Mouse (Mus musculus) heart, embryonic 12.5 days (tissue): Measurements from ENCODE around the gene Tph2. TPM values are rescaled to one million over a fixed set of nuclear protein-coding genes. Genes with fewer than 3 reads are reported as not detected.

Experiments
- ATAC-seq: fragments of 200-750 bp; cut with Nextera tagmentation; 2 replicates; pipeline ENCODE4 v1.8.0; 2017; ENCODE audit warnings: moderate TSS enrichment, moderate library complexity; ENCODE audit not compliant: insufficient number of reproducible peaks, low FRiP score
- H3K27ac ChIP-seq: fragments of 300-500 bp; sonication (generic); 2 replicates; pipeline ENCODE4 v1.5.1; 2016; ENCODE audit warnings: mild to moderate bottlenecking, moderate library complexity; ENCODE audit not compliant: poor library complexity, severe bottlenecking
- H3K27me3 ChIP-seq: fragments of 300-500 bp; sonication (generic); replicated peaks from 2 replicates; pipeline ENCODE4 v1.6.1; 2016; ENCODE audit warnings: mild to moderate bottlenecking, moderate library complexity
- H3K36me3 ChIP-seq: fragments of 300-500 bp; sonication (generic); 2 replicates; pipeline ENCODE4 v1.6.1; 2016; ENCODE audit warnings: mild to moderate bottlenecking, moderate library complexity
- H3K4me1 ChIP-seq: fragments of 300-500 bp; sonication (generic); replicated peaks from 2 replicates; pipeline ENCODE4 v1.6.1; 2016; ENCODE audit warnings: mild to moderate bottlenecking
- H3K4me2 ChIP-seq: fragments of 300-500 bp; sonication (generic); 2 replicates; pipeline ENCODE4 v1.6.1; 2016; ENCODE audit warnings: mild to moderate bottlenecking, moderate library complexity
- H3K4me3 ChIP-seq: fragments of 300-500 bp; sonication (generic); 2 replicates; pipeline ENCODE4 v1.5.1; 2016; ENCODE audit warnings: mild to moderate bottlenecking
- H3K9ac ChIP-seq: fragments of 300-500 bp; sonication (generic); 2 replicates; pipeline ENCODE4 v1.6.1; 2016; ENCODE audit warnings: mild to moderate bottlenecking, moderate library complexity
- H3K9me3 ChIP-seq: fragments of 300-500 bp; sonication (generic); replicated peaks from 2 replicates; pipeline ENCODE4 v1.6.1; 2016; ENCODE audit warnings: mild to moderate bottlenecking, moderate library complexity
- WGBS: fragments of 180-500 bp; shearing (Covaris S2); methylation state at CpG from one replicate; pipeline ENCODE4 v1.1.7; 2016; 5-methylcytosine and 5-hydroxymethylcytosine counted together
- polyA plus RNA-seq: library from polyadenylated mRNA; unstranded; fragments of >200 nt; fragmentation: Nextera tagmentation; extraction: Ambion mirVana; gene quantifications from 2 replicates; pipeline ENCODE4 v1.2.1, GENCODE M21; 2016

The Tph2 gene
- polyA plus RNA-seq, 1 experiment from 2014 or later = not detected

DNA sequence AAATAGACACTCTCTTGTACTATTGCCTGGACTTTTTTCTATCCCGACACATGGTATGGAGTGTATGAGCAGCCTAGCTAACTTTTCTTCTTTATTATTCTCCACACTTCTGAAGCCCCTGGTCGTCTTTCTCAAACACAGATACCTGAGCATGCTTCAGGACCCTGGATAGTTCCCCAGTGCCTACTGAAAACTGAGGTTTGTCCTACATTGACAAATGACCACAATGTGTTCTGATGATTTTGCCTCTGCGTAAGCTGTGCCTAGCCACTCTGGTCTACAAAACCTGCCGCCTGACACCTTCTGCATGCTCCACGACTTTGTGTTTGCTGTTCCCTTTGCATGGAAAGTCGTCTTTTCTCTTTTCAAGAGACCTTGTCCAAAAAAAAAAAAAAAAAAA is 41.2 kb downstream of the Tph2 start:
- Histone ChIP-seq H3K27me3 (no peaks in the 10 kb centered on the region), H3K4me3 (no peak overlapping the region), H3K9me3 (no peaks in the 10 kb centered on the region), H3K4me1 (no peaks in the 10 kb centered on the region), H3K36me3 (no peaks in the 10 kb centered on the region), H3K9ac (no peak overlapping the region), H3K4me2 (no peak overlapping the region), H3K27ac (no peak overlapping the region)
- WGBS = 43% methylated on average over 6 of the region's 6 CpGs
- ATAC-seq = no peak

GRCm38 (mm10) chr10:115137016-115137415 is 47.8 kb downstream of the Tph2 start:
- H3K36me3 ChIP-seq = no peaks in the 10 kb centered on the region
- no peak overlapping the region for H3K27ac ChIP-seq
- no peak overlapping the region for H3K9ac ChIP-seq
- no peak overlapping the region for H3K4me3 ChIP-seq
- WGBS = 64% methylated on average over 7 of the region's 7 CpGs
- H3K4me2 ChIP-seq = no peak overlapping the region
- ATAC-seq = no peak
- H3K9me3 ChIP-seq = no peaks in the 10 kb centered on the region
- no peaks in the 10 kb centered on the region for H3K27me3 ChIP-seq
- no peaks in the 10 kb centered on the region for H3K4me1 ChIP-seq

DNA sequence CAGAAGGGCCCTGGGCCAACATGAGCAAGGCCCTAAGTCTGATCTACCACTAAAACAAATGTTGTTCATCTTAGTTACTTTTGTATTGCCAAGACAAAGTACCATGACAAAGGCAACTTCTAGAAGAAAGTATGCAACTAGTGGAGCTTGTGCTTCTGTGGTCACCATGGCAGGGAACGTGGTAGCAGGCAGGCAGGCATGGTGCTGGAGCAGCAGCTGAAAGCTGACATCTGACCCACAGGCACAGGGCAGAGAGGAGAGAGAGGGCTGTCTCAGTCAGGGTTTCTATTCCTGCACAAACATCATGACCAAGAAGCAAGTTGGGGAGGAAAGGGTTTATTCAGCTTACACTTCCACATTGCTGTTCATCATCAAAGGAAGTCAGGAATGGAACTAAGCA is 56.9 kb downstream of the Tph2 start:
- Histone ChIP-seq H3K36me3 (no peaks in the 10 kb centered on the region), H3K9ac (no peak overlapping the region), H3K27me3 (no peaks in the 10 kb centered on the region), H3K27ac (no peak overlapping the region), H3K4me1 (peaks cover 3% of the 10 kb centered on the region; the same call in 1 of the 2 replicates), H3K9me3 (no peaks in the 10 kb centered on the region), H3K4me2 (no peak overlapping the region), H3K4me3 (no peak overlapping the region)
- WGBS = 62% methylated on average over 1 of the region's 1 CpGs
- ATAC-seq = no peak

DNA sequence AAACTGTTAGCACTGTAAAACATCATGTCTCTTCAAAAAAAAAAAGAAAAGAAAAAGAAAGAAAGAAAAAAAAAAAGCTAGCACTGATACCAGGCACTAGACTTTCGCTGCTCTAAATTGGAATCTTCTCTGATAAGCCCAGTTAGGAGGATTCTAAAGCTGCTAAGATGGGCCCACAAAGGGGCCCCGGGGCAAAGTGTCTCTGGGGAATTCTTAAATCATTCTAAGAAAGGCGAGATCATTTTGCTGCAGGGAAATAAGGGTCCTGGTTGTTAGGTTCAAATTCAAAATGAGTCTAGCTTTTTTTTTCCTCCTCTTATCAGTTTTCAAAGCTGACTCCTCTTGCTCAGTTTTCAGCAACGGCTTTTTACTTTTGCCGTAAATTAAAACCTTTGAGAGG is 59.3 kb downstream of the Tph2 start:
- 24% methylated on average over 5 of the region's 5 CpGs for WGBS
- no peak for ATAC-seq
- H3K27ac ChIP-seq = no peak overlapping the region
- no peak overlapping the region for H3K9ac ChIP-seq
- no peaks in the 10 kb centered on the region for H3K9me3 ChIP-seq
- H3K4me1 ChIP-seq = peaks cover 3% of the 10 kb centered on the region; the same call in 1 of the 2 replicates
- H3K27me3 ChIP-seq = no peaks in the 10 kb centered on the region
- no peak overlapping the region for H3K4me2 ChIP-seq
- H3K4me3 ChIP-seq = no peak overlapping the region
- H3K36me3 ChIP-seq = no peaks in the 10 kb centered on the region

GRCm38 (mm10) chr10:115125027-115125426 is 59.8 kb downstream of the Tph2 start:
- peaks cover 3% of the 10 kb centered on the region; the same call in 1 of the 2 replicates for H3K4me1 ChIP-seq
- no peaks in the 10 kb centered on the region for H3K27me3 ChIP-seq
- H3K9me3 ChIP-seq = no peaks in the 10 kb centered on the region
- no peak for ATAC-seq
- H3K9ac ChIP-seq = no peak overlapping the region
- no peak overlapping the region for H3K4me2 ChIP-seq
- WGBS = 60% methylated on average over 5 of the region's 5 CpGs
- H3K36me3 ChIP-seq = no peaks in the 10 kb centered on the region
- H3K27ac ChIP-seq = no peak overlapping the region
- H3K4me3 ChIP-seq = no peak overlapping the region

GRCm38 (mm10) chr10:115107666-115108540 is 76.9 kb downstream of the Tph2 start:
- Histone ChIP-seq H3K4me3 (no peak overlapping the region), H3K4me1 (no peaks in the 10 kb centered on the region), H3K27ac (no peak overlapping the region), H3K9ac (no peak overlapping the region), H3K36me3 (no peaks in the 10 kb centered on the region), H3K27me3 (no peaks in the 10 kb centered on the region), H3K9me3 (no peaks in the 10 kb centered on the region), H3K4me2 (no peak overlapping the region)
- 77% methylated on average over 16 of the region's 16 CpGs for WGBS
- no peak for ATAC-seq

- 63% methylated on average over 8 of the region's 8 CpGs for WGBS
- Histone ChIP-seq H3K27ac (no peak overlapping the region), H3K9ac (no peak overlapping the region), H3K4me2 (no peak overlapping the region), H3K4me3 (no peak overlapping the region), H3K27me3 (no peaks in the 10 kb centered on the region), H3K9me3 (no peaks in the 10 kb centered on the region), H3K36me3 (no peaks in the 10 kb centered on the region), H3K4me1 (no peaks in the 10 kb centered on the region)
- no peak for ATAC-seq
Measured at GRCm38 (mm10) chr10:115104175-115104574, 80.6 kb downstream of the Tph2 start.

- H3K27me3 ChIP-seq = no peaks in the 10 kb centered on the region
- no peak for ATAC-seq
- H3K27ac ChIP-seq = no peak overlapping the region
- no peak overlapping the region for H3K4me3 ChIP-seq
- WGBS = 72% methylated on average over 9 of the region's 9 CpGs
- no peak overlapping the region for H3K4me2 ChIP-seq
- H3K9me3 ChIP-seq = no peaks in the 10 kb centered on the region
- no peaks in the 10 kb centered on the region for H3K36me3 ChIP-seq
- no peaks in the 10 kb centered on the region for H3K4me1 ChIP-seq
- no peak overlapping the region for H3K9ac ChIP-seq
Measured at GRCm38 (mm10) chr10:115099890-115100580, 84.8 kb downstream of the Tph2 start.

DNA sequence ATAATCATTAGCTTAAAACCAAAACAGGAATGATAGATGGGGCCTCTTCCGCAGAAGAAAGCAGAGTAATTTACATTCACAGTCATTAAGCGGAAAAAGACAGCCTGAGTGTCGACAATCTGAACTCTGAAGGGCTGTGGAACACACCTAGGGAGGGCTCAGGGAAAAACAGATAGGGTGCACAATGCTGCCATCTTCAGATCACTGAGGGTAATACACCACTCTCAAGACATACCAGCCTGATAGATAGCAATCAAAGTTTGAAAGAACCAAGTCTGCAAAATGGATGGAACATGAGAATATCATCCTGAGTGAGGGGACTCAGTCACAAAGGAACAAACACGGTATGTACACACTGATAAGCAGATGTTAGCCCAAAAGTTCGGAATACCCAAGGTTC is 87.7 kb downstream of the Tph2 start:
- Histone ChIP-seq H3K9me3 (no peaks in the 10 kb centered on the region), H3K9ac (no peak overlapping the region), H3K27me3 (no peaks in the 10 kb centered on the region), H3K4me2 (no peak overlapping the region), H3K4me1 (no peaks in the 10 kb centered on the region), H3K27ac (no peak overlapping the region), H3K36me3 (no peaks in the 10 kb centered on the region), H3K4me3 (no peak overlapping the region)
- ATAC-seq = no peak
- WGBS = 18% methylated on average over 5 of the region's 5 CpGs

GRCm38 (mm10) chr10:115096191-115096590 is 88.6 kb downstream of the Tph2 start:
- Histone ChIP-seq H3K27ac (no peak overlapping the region), H3K4me3 (no peak overlapping the region), H3K4me1 (no peaks in the 10 kb centered on the region), H3K4me2 (no peak overlapping the region), H3K9ac (no peak overlapping the region), H3K36me3 (no peaks in the 10 kb centered on the region), H3K9me3 (no peaks in the 10 kb centered on the region), H3K27me3 (no peaks in the 10 kb centered on the region)
- ATAC-seq = no peak
- 61% methylated on average over 1 of the region's 1 CpGs for WGBS

DNA sequence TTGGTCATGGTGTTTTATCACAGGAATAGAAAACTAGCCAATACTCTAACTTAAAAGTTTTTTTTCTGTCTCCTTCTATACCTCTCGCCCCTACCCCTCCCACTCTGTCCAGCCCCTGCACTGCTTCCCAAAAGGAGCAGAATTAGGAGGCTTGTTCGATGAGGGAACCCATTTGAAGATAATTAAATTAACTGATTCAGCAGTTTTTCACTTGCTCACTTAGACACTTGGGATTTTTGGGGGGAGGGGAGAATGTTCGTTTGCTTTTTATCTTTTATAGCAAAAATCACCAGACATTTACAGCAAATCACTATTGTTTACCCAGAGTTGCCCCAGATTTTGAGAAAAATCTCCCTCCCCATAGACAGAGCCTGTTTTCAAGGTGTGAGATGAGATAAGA is 106.6 kb downstream of the Tph2 start:
- no peaks in the 10 kb centered on the region for H3K36me3 ChIP-seq
- WGBS = 61% methylated on average over 3 of the region's 3 CpGs
- no peak overlapping the region for H3K4me3 ChIP-seq
- no peak overlapping the region for H3K4me2 ChIP-seq
- H3K9ac ChIP-seq = no peak overlapping the region
- H3K27me3 ChIP-seq = no peaks in the 10 kb centered on the region
- no peak for ATAC-seq
- no peak overlapping the region for H3K27ac ChIP-seq
- no peaks in the 10 kb centered on the region for H3K9me3 ChIP-seq
- H3K4me1 ChIP-seq = no peaks in the 10 kb centered on the region
